Mouse (Mus musculus) intestine, embryonic 15.5 days (tissue): ENCODE measurements at regions not wholly inside any gene's neighbourhood (a gene's known extent, or its start where the extent isn't known, plus 50 kb on each side); places are given as distances from the start of the nearest gene placed in this dataset.

Experiments
- ATAC-seq: fragments of 200-750 bp; cut with Nextera tagmentation; 2 replicates; pipeline ENCODE4 v1.8.0; 2017; ENCODE audit warnings: moderate TSS enrichment, moderate library complexity
- H3K27ac ChIP-seq: fragments of 300-500 bp; sonication (generic); 2 replicates; pipeline ENCODE4 v1.5.1; 2015; ENCODE audit warnings: mild to moderate bottlenecking, inconsistent platforms
- H3K27me3 ChIP-seq: fragments of 300-500 bp; sonication (generic); replicated peaks from 2 replicates; pipeline ENCODE4 v1.6.1; 2015; ENCODE audit warnings: inconsistent platforms
- H3K36me3 ChIP-seq: fragments of 300-500 bp; sonication (generic); 2 replicates; pipeline ENCODE4 v1.6.1; 2015; ENCODE audit warnings: inconsistent platforms
- H3K4me1 ChIP-seq: fragments of 300-500 bp; sonication (generic); replicated peaks from 2 replicates; pipeline ENCODE4 v1.6.1; 2015; ENCODE audit warnings: inconsistent platforms
- H3K4me2 ChIP-seq: fragments of 300-500 bp; sonication (generic); replicated peaks from 2 replicates; pipeline ENCODE4 v1.6.1; 2015; ENCODE audit warnings: mild to moderate bottlenecking, inconsistent platforms
- H3K4me3 ChIP-seq: fragments of 300-500 bp; sonication (generic); replicated peaks from 2 replicates; pipeline ENCODE4 v1.5.1; 2015; ENCODE audit warnings: inconsistent platforms
- H3K9ac ChIP-seq: fragments of 300-500 bp; sonication (generic); 2 replicates; pipeline ENCODE4 v1.6.1; 2015; ENCODE audit warnings: inconsistent platforms
- H3K9me3 ChIP-seq: fragments of 300-500 bp; sonication (generic); 2 replicates; pipeline ENCODE4 v1.6.1; 2016; ENCODE audit warnings: inconsistent platforms
- WGBS: fragments of 180-500 bp; shearing (Covaris S2); methylation state at CpG from one replicate; pipeline ENCODE4 v1.1.7; 2015; 5-methylcytosine and 5-hydroxymethylcytosine counted together

DNA sequence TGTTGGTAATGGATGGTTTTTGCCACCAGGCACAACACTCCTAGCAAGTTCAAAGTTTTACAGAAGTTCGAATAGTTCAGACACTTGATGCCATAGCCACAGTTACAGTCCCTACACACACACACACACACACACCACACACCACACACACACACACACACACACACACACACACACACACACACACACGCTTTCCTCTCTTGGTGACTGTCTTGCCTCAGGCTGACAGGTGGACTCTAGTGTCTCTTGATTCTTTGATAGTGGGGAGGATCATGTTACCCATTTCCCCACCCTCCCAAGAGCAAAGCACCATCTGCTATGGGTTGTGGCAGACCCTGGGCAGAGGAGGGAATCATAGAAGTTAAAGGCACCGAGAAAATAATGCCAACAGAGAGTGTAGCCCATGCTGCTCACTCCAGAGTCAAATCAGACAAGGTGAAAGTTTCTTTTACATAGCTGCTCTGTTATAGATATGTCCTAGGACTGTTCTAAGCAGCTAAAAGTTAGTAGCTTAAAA is 75.9 kb downstream of the Klhl25 start:
- H3K4me3 ChIP-seq: no peak overlapping the region
- H3K9me3 ChIP-seq: no peaks in the 10 kb centered on the region
- 52% methylated on average over 3 of the region's 3 CpGs for WGBS
- H3K27ac ChIP-seq: no peak overlapping the region
- no peak for ATAC-seq
- H3K36me3 ChIP-seq: no peaks in the 10 kb centered on the region
- no peak overlapping the region for H3K9ac ChIP-seq
- no peaks in the 10 kb centered on the region for H3K4me1 ChIP-seq
- no peaks in the 10 kb centered on the region for H3K27me3 ChIP-seq
- no peak overlapping the region for H3K4me2 ChIP-seq

- Histone ChIP-seq H3K27ac (no peak overlapping the region), H3K4me1 (no peaks in the 10 kb centered on the region), H3K9me3 (no peaks in the 10 kb centered on the region), H3K27me3 (no peaks in the 10 kb centered on the region), H3K9ac (no peak overlapping the region), H3K36me3 (no peaks in the 10 kb centered on the region), H3K4me3 (no peak overlapping the region), H3K4me2 (no peak overlapping the region)
- WGBS: 29% methylated on average over 4 of the region's 4 CpGs
- ATAC-seq: no peak
Observed at GRCm38 (mm10) chr7:75927537-75927936, 79.4 kb downstream of the Klhl25 start.

DNA sequence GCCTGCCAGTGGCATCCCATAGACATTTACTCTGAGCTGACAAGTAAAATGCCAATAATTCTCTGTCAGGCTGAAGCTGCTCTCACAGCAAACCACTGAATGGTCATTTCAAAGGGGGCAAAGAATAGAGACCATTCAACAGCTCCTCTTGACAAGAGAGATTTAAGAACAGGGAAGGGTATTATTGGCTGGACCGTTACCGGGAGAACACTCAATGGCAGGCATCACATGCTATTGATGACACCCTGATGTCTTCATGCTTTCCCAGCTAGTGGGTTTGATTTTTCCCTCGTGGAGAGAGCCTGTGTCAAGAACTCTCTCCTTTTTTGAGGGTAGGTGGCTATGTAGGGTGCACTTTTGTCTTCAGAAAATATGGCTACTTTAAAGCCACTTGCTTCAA is 95.7 kb downstream of the Klhl25 start:
- Histone ChIP-seq H3K27ac (no peak overlapping the region), H3K9me3 (no peaks in the 10 kb centered on the region), H3K4me2 (no peak overlapping the region), H3K4me3 (no peak overlapping the region), H3K36me3 (no peaks in the 10 kb centered on the region), H3K9ac (no peak overlapping the region), H3K4me1 (no peaks in the 10 kb centered on the region), H3K27me3 (no peaks in the 10 kb centered on the region)
- 69% methylated on average over 3 of the region's 3 CpGs for WGBS
- ATAC-seq: no peak

GRCm38 (mm10) chr7:75955671-75956070 is 107.6 kb downstream of the Klhl25 start:
- Histone ChIP-seq H3K9ac (no peak overlapping the region), H3K9me3 (no peaks in the 10 kb centered on the region), H3K27ac (no peak overlapping the region), H3K36me3 (no peaks in the 10 kb centered on the region), H3K4me2 (no peak overlapping the region), H3K4me3 (no peak overlapping the region), H3K27me3 (no peaks in the 10 kb centered on the region), H3K4me1 (no peaks in the 10 kb centered on the region)
- 79% methylated on average over 9 of the region's 9 CpGs for WGBS
- ATAC-seq: no peak

GRCm38 (mm10) chr7:75957366-75957765 is 109.3 kb downstream of the Klhl25 start:
- H3K27ac ChIP-seq: no peak overlapping the region
- 83% methylated on average over 5 of the region's 5 CpGs for WGBS
- no peak for ATAC-seq
- H3K9me3 ChIP-seq: no peaks in the 10 kb centered on the region
- no peak overlapping the region for H3K4me2 ChIP-seq
- H3K27me3 ChIP-seq: no peaks in the 10 kb centered on the region
- no peaks in the 10 kb centered on the region for H3K4me1 ChIP-seq
- no peaks in the 10 kb centered on the region for H3K36me3 ChIP-seq
- no peak overlapping the region for H3K9ac ChIP-seq
- no peak overlapping the region for H3K4me3 ChIP-seq

GRCm38 (mm10) chr7:75959903-75960620 is 112.0 kb downstream of the Klhl25 start:
- Histone ChIP-seq H3K27ac (no peak overlapping the region), H3K4me3 (no peak overlapping the region), H3K36me3 (no peaks in the 10 kb centered on the region), H3K27me3 (no peaks in the 10 kb centered on the region), H3K4me2 (no peak overlapping the region), H3K9ac (no peak overlapping the region), H3K9me3 (no peaks in the 10 kb centered on the region), H3K4me1 (no peaks in the 10 kb centered on the region)
- WGBS: 92% methylated on average over 14 of the region's 14 CpGs
- no peak for ATAC-seq

- Histone ChIP-seq H3K4me3 (no peak overlapping the region), H3K9ac (no peak overlapping the region), H3K4me2 (no peak overlapping the region), H3K36me3 (no peaks in the 10 kb centered on the region), H3K27ac (no peak overlapping the region), H3K9me3 (no peaks in the 10 kb centered on the region), H3K4me1 (no peaks in the 10 kb centered on the region), H3K27me3 (no peaks in the 10 kb centered on the region)
- ATAC-seq: no peak
- WGBS: 85% methylated on average over 5 of the region's 5 CpGs
Observed at GRCm38 (mm10) chr7:75968177-75968576, 120.1 kb downstream of the Klhl25 start.

DNA sequence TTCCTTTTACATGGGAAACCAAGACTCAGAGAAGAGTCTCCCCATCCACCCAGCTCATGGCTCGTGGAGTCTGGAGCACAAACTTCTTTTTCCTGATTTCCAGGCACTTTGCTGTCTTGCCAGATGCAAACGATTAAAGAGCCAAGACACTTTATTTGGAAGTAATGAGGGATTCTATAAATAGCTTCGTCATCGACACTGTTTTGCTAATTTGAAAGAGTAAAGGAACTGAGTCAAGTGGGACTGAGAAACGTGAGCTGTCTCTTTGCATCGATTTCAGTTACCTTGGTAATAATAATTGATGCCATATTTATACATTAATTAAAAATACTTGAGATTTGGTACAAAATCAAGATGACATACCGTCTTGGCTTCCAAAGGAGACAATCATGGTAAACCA is 122.8 kb downstream of the Klhl25 start:
- Histone ChIP-seq H3K9ac (no peak overlapping the region), H3K4me1 (no peaks in the 10 kb centered on the region), H3K36me3 (no peaks in the 10 kb centered on the region), H3K9me3 (no peaks in the 10 kb centered on the region), H3K27ac (no peak overlapping the region), H3K27me3 (no peaks in the 10 kb centered on the region), H3K4me3 (no peak overlapping the region), H3K4me2 (no peak overlapping the region)
- ATAC-seq: no peak
- 78% methylated on average over 7 of the region's 7 CpGs for WGBS

GRCm38 (mm10) chr7:75971706-75972105 is 123.6 kb downstream of the Klhl25 start:
- no peak for ATAC-seq
- H3K36me3 ChIP-seq: no peaks in the 10 kb centered on the region
- no peak overlapping the region for H3K9ac ChIP-seq
- H3K9me3 ChIP-seq: no peaks in the 10 kb centered on the region
- no peaks in the 10 kb centered on the region for H3K4me1 ChIP-seq
- H3K4me2 ChIP-seq: no peak overlapping the region
- no peaks in the 10 kb centered on the region for H3K27me3 ChIP-seq
- no peak overlapping the region for H3K4me3 ChIP-seq
- H3K27ac ChIP-seq: no peak overlapping the region
- 85% methylated on average over 3 of the region's 3 CpGs for WGBS

GRCm38 (mm10) chr7:75981560-75981959 is 133.4 kb downstream of the Klhl25 start:
- Histone ChIP-seq H3K27ac (no peak overlapping the region), H3K27me3 (peaks cover 3% of the 10 kb centered on the region; the same call in 1 of the 2 replicates), H3K36me3 (no peaks in the 10 kb centered on the region), H3K9ac (no peak overlapping the region), H3K4me1 (no peaks in the 10 kb centered on the region), H3K4me3 (no peak overlapping the region), H3K9me3 (no peaks in the 10 kb centered on the region), H3K4me2 (no peak overlapping the region)
- 56% methylated on average over 5 of the region's 5 CpGs for WGBS
- ATAC-seq: no peak

DNA sequence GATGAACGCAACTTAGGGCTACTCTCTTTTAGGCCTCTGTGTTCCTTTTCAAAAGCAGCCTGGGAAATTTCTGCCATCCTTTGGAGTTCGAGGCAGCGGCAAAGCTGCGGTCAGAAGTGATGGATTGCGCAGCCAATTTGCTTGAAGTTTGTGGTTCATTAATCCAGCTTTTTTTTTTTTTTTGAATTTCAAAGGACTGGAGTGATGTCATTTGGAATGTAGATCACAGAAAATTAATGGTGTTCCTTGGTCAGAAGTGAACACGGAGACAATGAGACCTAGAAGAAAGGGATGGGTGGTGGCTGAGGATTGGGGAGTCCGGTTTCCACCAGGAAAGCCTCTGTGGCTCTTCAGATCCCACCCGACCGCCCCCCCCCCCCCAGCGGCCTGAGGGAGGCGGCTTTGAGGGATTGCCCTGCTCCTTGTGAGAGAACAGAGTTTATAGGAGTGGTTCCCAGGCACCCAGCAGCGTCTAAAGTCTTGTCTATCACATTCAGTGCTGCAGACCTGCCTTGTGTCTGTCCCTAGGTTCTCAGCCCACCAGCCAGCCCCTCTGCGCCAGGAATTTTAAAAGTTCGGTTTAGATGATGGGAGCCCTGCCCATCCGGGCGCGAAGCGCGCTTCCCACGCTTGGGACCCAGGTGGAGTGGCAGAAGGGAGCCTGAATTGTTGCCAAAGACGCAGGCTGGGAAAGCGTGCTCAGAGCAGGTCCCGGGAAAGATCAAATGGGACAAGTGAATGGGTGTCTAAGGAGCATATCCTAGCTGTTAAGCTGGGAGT is 135.1 kb downstream of the Klhl25 start:
- Histone ChIP-seq H3K4me1 (no peaks in the 10 kb centered on the region), H3K9me3 (no peaks in the 10 kb centered on the region), H3K27me3 (peaks cover 3% of the 10 kb centered on the region; the same call in 1 of the 2 replicates), H3K36me3 (no peaks in the 10 kb centered on the region), H3K4me3 (no peak overlapping the region), H3K27ac (no peak overlapping the region), H3K4me2 (no peak overlapping the region), H3K9ac (no peak overlapping the region)
- no peak for ATAC-seq
- 15% methylated on average over 22 of the region's 23 CpGs for WGBS

GRCm38 (mm10) chr7:75983809-75984171 is 135.7 kb downstream of the Klhl25 start:
- Histone ChIP-seq H3K27me3 (peaks cover 3% of the 10 kb centered on the region; the same call in 1 of the 2 replicates), H3K4me2 (no peak overlapping the region), H3K4me1 (no peaks in the 10 kb centered on the region), H3K9ac (no peak overlapping the region), H3K27ac (no peak overlapping the region), H3K36me3 (no peaks in the 10 kb centered on the region), H3K4me3 (no peak overlapping the region), H3K9me3 (no peaks in the 10 kb centered on the region)
- 65% methylated on average over 7 of the region's 7 CpGs for WGBS
- ATAC-seq: no peak

DNA sequence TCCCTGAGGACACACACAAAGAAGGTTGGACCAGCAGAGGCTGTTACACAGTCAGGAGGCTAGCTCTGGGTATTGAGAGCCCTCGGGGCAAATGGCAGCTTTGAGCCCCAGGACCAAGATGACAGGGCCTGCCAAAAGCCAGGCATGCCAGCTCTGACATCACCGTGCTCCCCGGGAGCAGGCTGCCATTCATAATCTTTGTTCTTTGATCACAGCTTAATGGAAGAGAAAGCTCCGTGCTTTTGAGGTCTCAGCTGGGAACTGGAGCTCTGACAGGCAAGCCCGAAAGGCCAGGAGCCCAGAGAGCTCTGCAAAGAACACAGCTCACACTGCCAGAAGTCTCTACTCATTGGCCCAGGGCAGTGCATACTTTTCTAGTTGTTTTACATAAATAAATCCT is 150.7 kb downstream of the Klhl25 start:
- 59% methylated on average over 5 of the region's 5 CpGs for WGBS
- H3K4me3 ChIP-seq: no peak overlapping the region
- H3K4me1 ChIP-seq: no peaks in the 10 kb centered on the region
- H3K9ac ChIP-seq: no peak overlapping the region
- H3K9me3 ChIP-seq: no peaks in the 10 kb centered on the region
- no peaks in the 10 kb centered on the region for H3K27me3 ChIP-seq
- H3K27ac ChIP-seq: no peak overlapping the region
- no peaks in the 10 kb centered on the region for H3K36me3 ChIP-seq
- H3K4me2 ChIP-seq: no peak overlapping the region
- no peak for ATAC-seq
